Mouse (Mus musculus) adrenal gland, adult (tissue): ENCODE measurements around the gene Foxg1.

Experiments
- DNase-seq, 2 experiments: peaks; one replicate each; pipeline ENCODE4 v3.0.0; 2022 to 2023; ENCODE audit warnings: low spot score in 1 of 2; ENCODE audit not compliant: inconsistent age in 2 of 2

Foxg1 gene

GRCm38 (mm10) chr12:49401796-49402130 is 19.3 kb downstream of the Foxg1 start:
- DNase-seq: no peak

GRCm38 (mm10) chr12:49409833-49410232 is 27.4 kb downstream of the Foxg1 start:
- no peak for DNase-seq

- DNase-seq: no peak
Observed at GRCm38 (mm10) chr12:49417963-49418362, 35.5 kb downstream of the Foxg1 start.
